Mouse (Mus musculus): ENCODE results near the gene Syt12.

GRCm38 (mm10) chr19:4437886-4438285 is 39.4 kb downstream of the Syt12 start:
- TF ChIP-seq POLR2A (IDR thresholded peaks at IDR 0.05; ENCODE audit: borderline replicate concordance, control insufficient read depth, low read depth, low read length) (no peak), CTCF (IDR thresholded peaks at IDR 0.05; ENCODE audit: control insufficient read depth, insufficient read depth, low read length) (no peak)

Measured in bone marrow, adult 2 months (tissue).